Mouse (Mus musculus) spleen, adult 2 months (tissue): Measurements from ENCODE around the gene Rreb1.

ENCODE experiments used
- CTCF ChIP-seq: fragments of 200-500 bp; IDR thresholded peaks from 2 replicates; pipeline ENCODE4 v1.5.1; 2011; ENCODE audit warnings: mild to moderate bottlenecking, inconsistent platforms; ENCODE audit not compliant: insufficient read depth, insufficient read length, insufficient replicate concordance; ENCODE audit errors: extremely low read depth
- POLR2A ChIP-seq: fragments of 200-500 bp; IDR thresholded peaks from 2 replicates; pipeline ENCODE4 v1.6.1; 2011; ENCODE audit warnings: low read depth, low read length, inconsistent platforms

DNA sequence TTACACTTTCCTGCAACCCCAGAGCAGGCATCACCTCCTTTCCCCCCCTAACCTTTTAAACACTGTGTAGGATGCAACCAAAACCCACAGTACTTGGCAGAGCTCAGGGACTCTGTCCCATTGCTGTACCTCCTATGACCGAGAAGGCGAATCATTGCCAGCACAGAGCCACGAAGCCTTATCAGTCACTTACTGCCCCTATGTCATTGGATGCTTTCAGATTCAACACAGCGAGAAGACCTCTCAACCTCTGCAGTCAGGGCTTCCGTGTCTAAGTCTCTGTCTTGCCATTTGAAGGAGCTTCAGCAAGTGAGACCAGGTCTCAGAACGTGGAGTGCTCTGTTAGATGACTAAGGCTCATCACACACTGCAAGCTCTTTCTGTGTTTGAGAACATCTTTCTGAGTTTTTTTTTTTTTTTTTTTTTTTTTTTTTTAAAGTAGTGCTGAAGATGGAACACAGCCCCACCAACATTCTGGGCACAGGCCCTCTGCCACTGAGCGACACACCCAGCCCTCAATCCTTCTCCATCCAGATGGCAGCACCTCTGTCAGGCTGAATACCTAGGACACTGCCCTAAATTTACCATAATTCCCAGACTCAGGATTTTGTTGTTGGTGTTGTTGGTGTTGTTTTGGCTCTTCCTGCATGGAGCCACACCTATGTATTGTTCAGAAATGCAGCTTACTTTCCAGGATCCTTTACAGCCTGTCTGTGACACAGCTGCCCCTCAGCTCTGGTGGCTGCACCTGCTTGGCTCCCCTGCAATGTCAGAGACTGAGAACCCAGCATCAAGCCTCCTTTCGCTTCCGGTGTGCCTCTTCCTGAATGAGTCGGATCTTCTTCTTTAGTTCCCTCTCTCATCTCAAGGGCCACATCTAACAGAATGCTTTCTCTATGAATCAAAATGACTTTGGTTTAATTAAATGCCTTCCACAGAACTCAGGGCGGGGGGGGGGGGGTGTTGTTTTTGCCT, 23.2 kb downstream of the Rreb1 start:
- TF ChIP-seq CTCF (no peak), POLR2A (peak; percentile 12; the same call in 1 of the 2 replicates)
